Mouse (Mus musculus): ENCODE results near the gene Frrs1l. TPM values are rescaled to one million over a fixed set of nuclear protein-coding genes. Genes with fewer than 3 reads are reported as not detected.

The Frrs1l gene
- polyA plus RNA-seq (2015; fragmentation: Nextera tagmentation; extraction: Ambion mirVana) = 21.8 and 26.1 TPM in 2 replicates

DNA sequence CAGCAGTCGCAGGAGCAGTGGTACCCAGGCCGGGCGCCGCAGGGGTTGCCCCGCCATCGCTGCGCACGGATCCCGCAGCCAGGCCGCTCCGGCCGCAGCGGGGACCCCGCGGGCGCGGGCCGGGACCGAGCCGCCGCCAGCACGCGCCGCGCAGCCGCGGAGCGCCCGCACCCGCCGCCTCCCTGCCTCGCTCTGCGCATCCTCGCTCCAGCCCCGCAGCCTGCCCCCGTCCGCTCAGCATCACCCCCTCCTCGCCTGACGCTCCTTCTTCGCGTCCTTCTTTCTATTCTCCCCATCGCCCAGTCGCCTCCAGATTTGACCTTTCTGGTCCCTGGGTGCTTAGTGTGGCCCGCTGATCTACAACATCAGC, at the start of gene Frrs1l:
Gene Frrs1l (minus strand): TSS at position 177 of the 370 bp plus-strand sequence.
- 0 out of 2 replicates have a peak, but pooled peaks cover 7% of the 10 kb centered on the region for H3K27me3 ChIP-seq (replicated peaks)
- 0 out of 2 replicates have a peak, but pooled peaks cover 4% of the 10 kb centered on the region for H3K36me3 ChIP-seq
- H3K9ac ChIP-seq (replicated peaks) = peak within 1 kb of the TSS; percentile 75
- under 1% methylated on average over 21 of the region's 44 CpGs for WGBS
- H3K4me3 ChIP-seq (replicated peaks) = peak within 1 kb of the TSS; percentile 69
- H3K4me1 ChIP-seq = peaks cover 25% of the 10 kb centered on the region
- peak; percentile 92 for ATAC-seq (ENCODE audit: low FRiP score)
- H3K27ac ChIP-seq (replicated peaks) = peak within 1 kb of the TSS; percentile 89
- H3K9me3 ChIP-seq (replicated peaks) = no peaks in the 10 kb centered on the region
- peak within 1 kb of the TSS; percentile 81 for H3K4me2 ChIP-seq

DNA sequence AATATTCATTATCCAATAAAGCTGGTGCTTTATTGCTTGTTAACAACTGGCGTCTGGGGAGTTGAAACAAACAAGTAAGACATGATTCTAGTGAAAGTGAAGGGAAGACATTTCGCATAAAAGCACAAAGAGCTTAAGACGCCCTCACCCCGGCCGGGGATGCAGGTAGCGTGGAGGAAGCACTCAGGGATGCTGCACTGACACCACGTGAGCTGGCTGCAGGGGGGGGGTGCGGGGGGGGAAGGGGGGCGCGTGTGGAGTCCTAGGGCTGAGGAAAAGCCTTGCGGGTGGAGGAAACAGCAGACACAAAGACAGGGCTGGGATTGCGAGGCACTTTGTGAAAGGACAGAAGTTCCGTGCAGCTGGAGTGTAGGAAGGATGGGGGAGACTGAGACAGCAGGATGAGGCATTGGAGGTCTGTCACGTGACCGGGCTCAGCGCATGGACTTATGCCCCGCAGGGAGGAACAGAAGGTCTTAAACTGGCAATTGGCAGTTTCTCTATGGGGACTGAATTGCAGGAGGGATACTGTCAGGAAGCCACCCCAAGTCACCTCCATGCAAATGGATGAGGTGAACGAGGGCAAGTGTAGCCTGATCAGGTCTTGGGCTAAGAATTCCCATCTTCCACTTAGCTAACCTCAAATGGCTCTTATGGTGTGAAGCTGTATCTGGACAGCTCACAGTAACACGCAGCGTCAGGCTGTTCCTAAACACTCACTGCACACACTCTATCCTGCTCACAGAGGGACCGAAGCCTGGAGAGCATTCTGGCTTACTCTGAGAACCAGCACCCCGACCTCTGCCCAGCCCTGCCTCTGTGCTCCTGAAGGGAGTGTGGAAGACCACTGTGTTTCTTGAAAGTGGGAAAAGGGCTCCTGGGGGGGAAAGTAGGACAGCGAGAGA, 49.2 kb upstream of the Frrs1l start:
- Histone ChIP-seq H3K36me3 (no peaks in the 10 kb centered on the region), H3K27ac (replicated peaks) (peak overlapping the region; percentile 72), H3K4me3 (replicated peaks) (peak overlapping the region; percentile 29), H3K4me2 (peak overlapping the region; percentile 59), H3K9me3 (replicated peaks) (0 out of 2 replicates have a peak, but pooled peaks cover 2% of the 10 kb centered on the region), H3K27me3 (replicated peaks) (no peaks in the 10 kb centered on the region), H3K4me1 (peaks cover 15% of the 10 kb centered on the region), H3K9ac (replicated peaks) (peak overlapping the region; percentile 18)
- 8% methylated on average over 22 of the region's 23 CpGs for WGBS
- ATAC-seq (ENCODE audit: low FRiP score) = peak; percentile 85

DNA sequence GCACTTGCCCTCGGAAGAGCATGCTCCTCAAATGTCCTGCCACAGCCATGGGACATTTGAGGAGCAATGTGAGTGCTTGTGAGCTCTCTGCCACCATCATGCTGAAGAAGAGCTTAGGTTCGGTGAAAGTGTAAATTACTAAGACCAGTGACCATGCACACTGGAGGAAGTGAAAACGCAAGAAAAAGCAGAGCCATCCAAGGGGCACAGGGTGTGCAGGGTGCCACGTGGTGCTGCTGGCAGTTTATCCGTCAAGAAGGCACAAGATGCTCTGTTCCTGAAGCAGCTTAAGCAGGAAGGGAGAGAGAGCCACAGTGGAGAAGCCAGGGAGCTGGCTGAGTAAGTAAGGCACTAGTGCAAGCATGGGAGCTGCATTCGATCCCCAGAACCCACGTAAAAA, 47.4 kb upstream of the Frrs1l start:
- no peak for ATAC-seq (ENCODE audit: low FRiP score)
- Histone ChIP-seq H3K4me3 (replicated peaks) (no peak overlapping the region), H3K27ac (replicated peaks) (no peak overlapping the region), H3K4me1 (peaks cover 15% of the 10 kb centered on the region), H3K36me3 (no peaks in the 10 kb centered on the region), H3K9me3 (replicated peaks) (0 out of 2 replicates have a peak, but pooled peaks cover 2% of the 10 kb centered on the region), H3K9ac (replicated peaks) (no peak overlapping the region), H3K4me2 (no peak overlapping the region), H3K27me3 (replicated peaks) (no peaks in the 10 kb centered on the region)
- 78% methylated on average over 7 of the region's 7 CpGs for WGBS

DNA sequence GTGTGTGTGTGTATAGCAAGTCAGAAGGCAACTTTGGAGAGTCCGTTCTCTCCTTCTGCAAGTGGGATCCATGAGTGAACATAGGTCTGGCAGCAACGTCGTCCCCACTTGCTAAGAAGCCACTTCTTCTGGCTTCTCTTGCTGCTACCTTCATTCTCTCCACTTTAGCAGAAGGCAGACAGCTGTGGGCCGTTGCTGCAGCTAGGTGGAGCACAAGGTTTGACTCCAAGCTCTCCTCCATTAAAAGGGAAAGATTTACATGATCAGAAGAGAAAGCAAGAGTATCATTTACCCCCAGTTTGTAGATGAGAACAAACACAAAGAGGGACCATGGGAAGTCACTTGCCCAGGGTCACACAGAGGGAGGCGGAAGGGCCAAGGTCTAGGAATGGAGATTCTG, 44.0 kb upstream of the Frrs1l start:
- Histone ChIP-seq H3K27me3 (replicated peaks) (no peaks in the 10 kb centered on the region), H3K4me1 (peaks cover 8% of the 10 kb centered on the region), H3K4me2 (no peak overlapping the region), H3K36me3 (no peaks in the 10 kb centered on the region), H3K4me3 (replicated peaks) (no peak overlapping the region), H3K9me3 (replicated peaks) (no peaks in the 10 kb centered on the region), H3K9ac (replicated peaks) (no peak overlapping the region), H3K27ac (replicated peaks) (no peak overlapping the region)
- WGBS = 82% methylated on average over 5 of the region's 5 CpGs
- no peak for ATAC-seq (ENCODE audit: low FRiP score)

DNA sequence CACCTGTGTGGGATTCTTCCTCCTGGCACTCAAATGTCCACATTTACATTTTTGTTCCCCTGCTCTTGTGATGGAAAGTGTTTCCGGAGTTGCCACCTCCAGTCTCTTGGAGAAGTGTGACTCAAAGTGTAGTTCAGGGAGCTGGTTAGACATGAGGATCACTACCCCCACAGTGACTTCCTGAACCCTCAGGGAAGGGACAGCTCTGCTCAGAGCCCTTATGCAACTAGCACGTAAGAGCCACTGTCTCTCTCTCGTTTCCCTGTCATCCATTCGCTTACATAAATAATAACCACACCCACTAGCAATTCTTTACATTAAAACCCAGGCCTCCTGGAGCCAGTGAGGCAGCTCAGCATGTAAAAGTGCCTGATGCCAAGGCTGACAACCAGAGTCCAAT, 41.2 kb upstream of the Frrs1l start:
- no peak overlapping the region for H3K4me2 ChIP-seq
- no peaks in the 10 kb centered on the region for H3K36me3 ChIP-seq
- WGBS = 71% methylated on average over 4 of the region's 4 CpGs
- no peaks in the 10 kb centered on the region for H3K27me3 ChIP-seq (replicated peaks)
- ATAC-seq (ENCODE audit: low FRiP score) = no peak
- H3K9me3 ChIP-seq (replicated peaks) = no peaks in the 10 kb centered on the region
- no peaks in the 10 kb centered on the region for H3K4me1 ChIP-seq
- no peak overlapping the region for H3K9ac ChIP-seq (replicated peaks)
- no peak overlapping the region for H3K4me3 ChIP-seq (replicated peaks)
- no peak overlapping the region for H3K27ac ChIP-seq (replicated peaks)

DNA sequence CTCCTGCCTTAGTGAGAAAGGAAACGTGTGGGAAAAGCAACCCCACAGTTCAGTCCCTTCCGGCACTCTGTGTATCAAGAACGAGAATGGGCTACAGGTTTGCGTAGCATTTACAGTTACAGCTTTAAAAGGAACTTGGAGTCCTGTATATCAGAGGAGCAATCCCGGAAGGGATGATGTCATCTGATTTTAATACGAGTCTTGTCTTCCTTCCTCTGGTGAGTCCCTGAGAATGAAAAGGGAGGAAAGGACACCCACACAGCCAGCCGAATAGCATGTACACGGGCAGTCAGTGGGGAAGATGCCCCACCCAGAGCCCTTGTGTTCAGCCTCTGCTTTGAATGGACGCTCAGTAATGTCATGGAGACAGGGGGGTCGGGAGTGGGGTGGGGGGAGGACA, 37.8 kb upstream of the Frrs1l start:
- H3K4me3 ChIP-seq (replicated peaks) = no peak overlapping the region
- 66% methylated on average over 10 of the region's 10 CpGs for WGBS
- no peak overlapping the region for H3K9ac ChIP-seq (replicated peaks)
- no peaks in the 10 kb centered on the region for H3K27me3 ChIP-seq (replicated peaks)
- H3K36me3 ChIP-seq = no peaks in the 10 kb centered on the region
- H3K4me2 ChIP-seq = no peak overlapping the region
- H3K4me1 ChIP-seq = no peaks in the 10 kb centered on the region
- ATAC-seq (ENCODE audit: low FRiP score) = no peak
- H3K9me3 ChIP-seq (replicated peaks) = no peaks in the 10 kb centered on the region
- H3K27ac ChIP-seq (replicated peaks) = no peak overlapping the region

DNA sequence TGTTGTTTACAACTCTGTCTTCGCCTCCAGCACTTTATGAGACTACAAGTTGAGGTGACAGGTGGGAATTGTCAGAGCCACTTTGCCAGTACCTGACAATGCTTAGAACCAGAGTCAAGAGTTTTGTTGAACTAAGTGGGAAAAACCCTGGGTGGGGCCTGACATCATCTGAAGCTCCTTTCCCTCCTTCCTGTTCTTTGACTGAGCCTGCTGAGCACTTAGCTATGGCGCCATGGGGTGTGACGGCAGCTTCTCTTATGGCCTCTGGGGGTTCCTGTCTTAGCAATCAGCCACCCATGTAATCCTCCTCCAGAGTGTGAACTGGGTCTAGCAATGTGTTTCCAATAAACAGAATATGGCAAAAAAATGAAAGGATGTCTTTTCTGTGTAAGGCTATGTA, 33.3 kb upstream of the Frrs1l start:
- no peaks in the 10 kb centered on the region for H3K4me1 ChIP-seq
- 68% methylated on average over 3 of the region's 3 CpGs for WGBS
- H3K4me2 ChIP-seq = no peak overlapping the region
- no peak for ATAC-seq (ENCODE audit: low FRiP score)
- H3K27me3 ChIP-seq (replicated peaks) = no peaks in the 10 kb centered on the region
- H3K9me3 ChIP-seq (replicated peaks) = no peaks in the 10 kb centered on the region
- H3K9ac ChIP-seq (replicated peaks) = no peak overlapping the region
- no peak overlapping the region for H3K4me3 ChIP-seq (replicated peaks)
- no peak overlapping the region for H3K27ac ChIP-seq (replicated peaks)
- no peaks in the 10 kb centered on the region; the same call in 1 of the 2 replicates for H3K36me3 ChIP-seq

DNA sequence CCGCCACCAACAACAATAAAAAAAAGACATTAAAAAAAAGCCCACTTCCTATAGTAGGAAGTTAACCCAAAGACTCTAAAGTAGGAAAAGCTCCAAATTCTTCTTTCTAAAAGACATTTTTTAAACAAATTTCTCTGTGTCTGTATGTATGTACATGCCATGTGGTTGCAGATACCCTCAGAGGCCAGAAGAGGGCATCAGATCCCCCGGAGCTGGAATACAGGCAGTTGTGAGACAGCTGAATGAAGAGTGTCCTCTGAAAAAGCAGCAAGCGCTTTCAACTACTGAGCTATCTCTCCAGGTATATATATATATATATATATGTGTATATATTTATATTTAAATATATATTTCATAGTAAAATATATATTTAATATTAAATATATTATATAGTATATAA, 31.1 kb upstream of the Frrs1l start:
- no peaks in the 10 kb centered on the region; the same call in 1 of the 2 replicates for H3K36me3 ChIP-seq
- no peak overlapping the region for H3K4me2 ChIP-seq
- no peak overlapping the region for H3K9ac ChIP-seq (replicated peaks)
- no peak for ATAC-seq (ENCODE audit: low FRiP score)
- no peaks in the 10 kb centered on the region for H3K4me1 ChIP-seq
- H3K27ac ChIP-seq (replicated peaks) = no peak overlapping the region
- WGBS = 89% methylated on average over 3 of the region's 3 CpGs
- H3K9me3 ChIP-seq (replicated peaks) = no peaks in the 10 kb centered on the region
- H3K4me3 ChIP-seq (replicated peaks) = no peak overlapping the region
- H3K27me3 ChIP-seq (replicated peaks) = no peaks in the 10 kb centered on the region

DNA sequence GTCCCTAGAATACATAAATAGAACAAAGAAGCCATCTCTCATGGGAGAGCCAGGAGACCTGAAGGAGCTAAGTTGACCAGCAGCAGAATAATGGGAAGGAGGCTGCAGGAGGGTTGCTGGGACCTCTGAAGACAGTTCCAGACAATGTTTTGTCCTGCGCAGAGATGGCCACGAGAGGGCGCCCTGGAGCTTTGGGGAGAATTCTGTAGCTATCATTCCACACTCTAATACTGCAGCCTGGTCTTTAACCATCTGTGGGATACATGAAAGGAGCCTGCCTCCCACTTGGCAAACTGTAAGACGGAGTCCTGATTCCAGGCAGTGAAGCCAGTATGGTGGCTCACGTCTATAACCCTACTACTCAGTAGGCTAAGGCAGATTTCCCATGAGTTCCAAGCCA, 27.0 kb upstream of the Frrs1l start:
- H3K36me3 ChIP-seq = no peaks in the 10 kb centered on the region; the same call in 1 of the 2 replicates
- H3K9ac ChIP-seq (replicated peaks) = no peak overlapping the region
- H3K4me1 ChIP-seq = no peaks in the 10 kb centered on the region
- no peaks in the 10 kb centered on the region for H3K9me3 ChIP-seq (replicated peaks)
- H3K27me3 ChIP-seq (replicated peaks) = no peaks in the 10 kb centered on the region
- ATAC-seq (ENCODE audit: low FRiP score) = no peak
- 29% methylated on average over 5 of the region's 5 CpGs for WGBS
- no peak overlapping the region for H3K27ac ChIP-seq (replicated peaks)
- H3K4me2 ChIP-seq = no peak overlapping the region
- no peak overlapping the region for H3K4me3 ChIP-seq (replicated peaks)

DNA sequence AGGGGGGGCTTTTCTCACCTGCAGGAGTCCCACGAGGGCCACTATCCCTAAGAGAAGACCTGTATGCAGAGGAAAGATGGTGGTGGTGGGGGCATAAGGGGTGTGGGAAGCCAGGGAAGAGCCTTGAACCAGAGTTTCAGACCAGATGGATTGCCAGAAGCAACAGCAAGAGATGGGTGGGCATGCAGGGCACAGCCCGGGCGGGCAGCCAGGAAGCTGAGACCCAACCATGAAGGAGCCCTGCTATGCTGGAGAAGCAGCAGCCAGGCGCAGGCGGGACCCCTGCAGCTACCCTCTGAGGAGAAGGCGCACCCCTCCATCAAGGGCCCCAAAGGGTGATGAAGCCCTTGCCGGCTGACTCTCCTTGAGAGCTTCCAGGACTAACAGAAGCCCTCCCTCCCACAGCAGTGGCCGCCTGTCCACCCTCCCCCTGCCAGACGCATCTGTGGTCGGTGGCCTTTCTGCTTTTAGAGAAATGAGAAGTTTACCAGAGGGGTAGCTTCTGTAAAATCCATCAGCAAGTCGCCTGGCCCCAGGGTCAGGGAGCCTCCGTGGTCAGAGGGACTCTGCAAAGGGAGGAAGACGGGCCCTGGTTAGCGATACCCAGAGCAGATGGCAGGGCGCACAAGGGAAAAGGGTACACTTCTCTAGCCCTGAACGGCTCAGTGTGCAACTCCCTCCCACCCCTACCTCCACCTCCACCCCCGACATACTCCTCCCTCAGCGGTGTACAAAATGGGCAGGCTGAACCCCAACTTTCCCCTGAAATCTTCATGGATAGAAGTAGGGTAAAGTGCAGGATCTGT, 26.4 kb upstream of the Frrs1l start:
- no peaks in the 10 kb centered on the region; the same call in 1 of the 2 replicates for H3K36me3 ChIP-seq
- H3K9me3 ChIP-seq (replicated peaks) = no peaks in the 10 kb centered on the region
- no peak overlapping the region for H3K4me3 ChIP-seq (replicated peaks)
- no peaks in the 10 kb centered on the region for H3K4me1 ChIP-seq
- H3K27me3 ChIP-seq (replicated peaks) = no peaks in the 10 kb centered on the region
- ATAC-seq (ENCODE audit: low FRiP score) = no peak
- no peak overlapping the region for H3K4me2 ChIP-seq
- no peak overlapping the region for H3K9ac ChIP-seq (replicated peaks)
- no peak overlapping the region for H3K27ac ChIP-seq (replicated peaks)
- 54% methylated on average over 18 of the region's 18 CpGs for WGBS

DNA sequence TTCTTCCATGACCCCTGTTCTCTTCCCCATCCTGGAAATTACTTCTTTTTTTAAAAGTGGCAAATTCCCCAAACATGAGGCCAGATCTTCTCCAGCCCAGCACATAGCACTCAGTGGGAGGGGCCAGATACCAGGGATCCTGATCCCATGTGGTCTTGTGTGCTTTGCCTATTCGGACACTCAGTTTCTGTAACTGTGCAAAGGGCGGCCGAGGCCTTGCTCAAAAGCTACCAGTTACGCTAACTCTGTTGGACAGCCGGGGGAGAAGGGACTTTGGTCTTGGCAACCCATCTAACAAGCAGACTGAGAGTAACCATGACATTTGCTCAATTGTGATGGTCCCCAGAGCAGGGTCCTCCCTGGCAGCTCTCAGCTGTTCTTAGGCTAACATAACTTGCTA, 24.8 kb upstream of the Frrs1l start:
- WGBS = 89% methylated on average over 5 of the region's 5 CpGs
- Histone ChIP-seq H3K27me3 (replicated peaks) (no peaks in the 10 kb centered on the region), H3K4me1 (no peaks in the 10 kb centered on the region), H3K4me3 (replicated peaks) (no peak overlapping the region), H3K9ac (replicated peaks) (no peak overlapping the region), H3K9me3 (replicated peaks) (no peaks in the 10 kb centered on the region), H3K27ac (replicated peaks) (no peak overlapping the region), H3K4me2 (no peak overlapping the region), H3K36me3 (no peaks in the 10 kb centered on the region; the same call in 1 of the 2 replicates)
- no peak for ATAC-seq (ENCODE audit: low FRiP score)
